Mouse (Mus musculus) testis, postnatal 10 days (tissue): ENCODE data around the gene Slc34a3.

Experiments used
- DNase-seq: peaks from one replicate; pipeline ENCODE4 v3.0.0; 2021; ENCODE audit warnings: low spot score

The Slc34a3 gene

DNA sequence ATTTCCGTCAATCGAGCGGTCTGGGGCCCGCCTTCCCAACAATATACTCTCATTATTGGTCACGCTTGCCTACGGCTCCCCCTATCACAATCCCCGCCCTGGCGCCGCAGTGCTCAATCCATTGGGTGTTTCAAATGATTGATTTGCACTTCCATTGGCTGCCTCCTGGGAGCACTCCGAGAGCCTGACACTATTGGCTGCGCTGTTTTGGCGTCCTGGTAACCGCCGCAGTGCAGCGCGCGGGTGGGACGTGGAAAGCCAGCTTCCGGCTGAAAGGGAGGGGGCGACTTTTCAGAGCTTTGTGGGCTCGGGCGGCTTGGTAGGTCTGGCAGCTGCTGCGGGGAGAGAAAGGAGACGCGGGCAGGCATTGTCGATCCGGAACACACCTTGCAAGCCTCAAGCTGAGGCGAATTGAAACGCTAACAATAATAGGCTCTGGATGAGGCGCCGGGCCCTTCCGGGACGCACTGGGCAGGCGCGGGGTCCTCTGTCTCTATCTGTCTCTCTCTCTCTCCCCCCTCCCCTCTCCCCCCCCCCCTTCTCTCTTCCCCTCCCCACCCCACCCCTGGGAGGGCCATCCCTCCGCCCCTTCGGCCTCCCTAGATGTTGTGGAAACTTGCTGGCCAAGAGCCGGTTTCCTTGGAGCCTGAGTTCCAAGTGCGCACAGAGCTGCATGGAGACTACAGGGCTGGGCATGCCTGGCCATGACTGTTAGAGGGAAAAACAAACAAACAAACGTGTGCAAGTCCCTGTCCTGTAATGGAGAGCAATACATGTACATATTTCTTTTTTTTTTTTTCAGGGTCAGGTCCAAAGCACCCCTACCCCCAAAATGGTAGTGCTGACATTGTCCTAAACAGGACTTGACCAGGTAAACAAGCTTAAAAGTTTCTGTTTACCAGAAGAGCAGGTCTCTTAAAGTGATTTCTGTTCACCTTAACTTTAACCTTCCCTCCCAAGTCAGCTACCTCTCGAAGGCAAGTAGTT lies 9.1 kb downstream of the Slc34a3 start:
- DNase-seq: peak; percentile 94

DNA sequence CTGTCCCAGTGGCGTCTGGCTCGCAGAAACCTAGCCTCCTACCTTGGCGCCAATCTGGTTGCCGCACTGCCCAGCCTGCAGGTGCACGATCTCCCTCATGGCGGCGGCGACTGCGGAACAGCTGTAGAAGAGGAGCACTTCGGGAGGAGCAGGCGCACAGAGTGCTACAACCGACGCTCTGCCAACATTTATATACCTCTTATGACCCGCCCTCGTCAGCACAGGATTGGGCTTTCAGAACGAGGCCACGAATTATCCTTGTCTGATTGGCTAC lies 9.7 kb downstream of the Slc34a3 start, which contains the start of gene Tubb4b:
TSS of gene Tubb4b (minus strand) at position 211 of the 274 bp plus-strand sequence.
- DNase-seq: no peak

DNA sequence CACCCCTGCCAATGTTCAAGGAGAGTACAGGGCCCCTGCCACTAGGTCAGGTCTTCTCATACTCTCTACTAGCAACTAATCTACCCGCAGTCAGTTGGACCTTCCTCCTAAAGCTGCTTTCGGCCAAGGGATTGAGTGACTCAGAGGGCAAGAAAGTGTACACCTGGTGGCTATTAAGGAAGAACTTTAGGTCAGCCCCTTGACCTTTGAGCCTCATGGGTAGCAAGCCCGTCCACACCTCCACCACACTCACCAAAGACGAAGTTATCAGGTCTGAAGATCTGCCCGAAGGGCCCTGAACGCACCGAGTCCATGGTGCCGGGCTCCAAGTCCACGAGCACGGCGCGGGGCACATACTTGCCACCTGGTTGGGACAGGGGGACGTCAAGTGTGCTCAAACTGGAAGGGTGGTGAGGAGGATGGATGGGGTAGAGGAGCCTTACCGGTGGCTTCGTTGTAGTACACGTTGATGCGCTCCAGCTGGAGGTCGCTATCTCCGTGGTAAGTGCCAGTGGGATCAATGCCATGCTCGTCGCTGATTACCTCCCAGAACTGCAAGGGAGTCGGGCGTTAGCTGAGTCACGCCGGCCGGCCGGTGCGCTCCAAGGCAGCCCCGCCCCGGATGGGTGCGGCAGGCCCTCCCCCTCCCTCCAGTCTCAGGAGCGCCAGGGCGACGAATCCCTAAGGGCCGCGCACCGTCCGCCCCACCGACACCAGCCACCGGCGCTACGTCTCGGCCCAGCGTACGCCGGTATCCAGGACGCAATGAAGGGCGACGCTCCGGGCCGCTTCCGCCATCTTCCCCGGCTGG lies 10.3 kb downstream of the Slc34a3 start:
- DNase-seq: peak; percentile 82

DNA sequence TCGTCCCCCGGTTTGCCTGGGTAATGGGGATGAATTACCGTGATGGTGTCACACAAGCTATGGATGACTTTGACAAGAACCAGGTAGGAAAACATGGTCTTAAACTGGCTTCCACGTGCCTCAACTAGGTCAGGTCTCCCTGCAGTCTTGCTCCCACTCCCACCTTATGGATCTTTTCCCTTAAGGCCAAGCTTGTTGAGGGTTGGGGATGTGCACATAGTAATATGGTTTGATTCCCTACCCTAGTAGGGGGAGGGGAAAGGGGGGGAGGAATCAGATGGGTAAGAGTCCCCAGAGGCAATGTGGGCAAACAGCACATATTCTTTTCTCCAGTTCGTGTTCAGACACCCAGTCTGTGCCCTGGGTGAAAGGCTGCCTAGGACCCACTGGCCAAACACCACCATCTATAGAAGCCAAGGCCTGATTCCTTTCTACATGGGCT lies 12.8 kb downstream of the Slc34a3 start:
- no peak for DNase-seq

DNA sequence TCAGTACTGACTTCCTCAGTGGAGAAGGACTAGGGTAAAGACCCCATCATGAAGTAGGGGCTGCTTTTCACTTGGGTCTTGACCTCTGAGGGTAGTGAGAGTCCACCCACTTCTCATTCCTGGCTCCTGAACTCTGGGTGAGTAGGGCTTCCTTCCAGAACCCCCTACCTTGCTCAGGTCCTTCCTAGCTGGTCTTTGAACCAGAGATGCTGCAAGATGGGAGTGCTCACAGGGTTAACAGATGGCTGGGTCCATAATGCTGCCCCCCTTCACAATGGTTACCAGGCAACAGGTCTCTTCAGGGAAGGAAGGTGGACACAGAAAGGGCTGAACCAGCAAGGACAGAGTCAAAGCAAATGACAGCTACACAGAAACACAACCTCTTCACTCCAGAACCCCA lies 15.7 kb downstream of the Slc34a3 start, which contains the start of gene Fam166a:
TSS of gene Fam166a (plus strand) at position 301 of the 400 bp plus-strand sequence.
- DNase-seq: no peak

DNA sequence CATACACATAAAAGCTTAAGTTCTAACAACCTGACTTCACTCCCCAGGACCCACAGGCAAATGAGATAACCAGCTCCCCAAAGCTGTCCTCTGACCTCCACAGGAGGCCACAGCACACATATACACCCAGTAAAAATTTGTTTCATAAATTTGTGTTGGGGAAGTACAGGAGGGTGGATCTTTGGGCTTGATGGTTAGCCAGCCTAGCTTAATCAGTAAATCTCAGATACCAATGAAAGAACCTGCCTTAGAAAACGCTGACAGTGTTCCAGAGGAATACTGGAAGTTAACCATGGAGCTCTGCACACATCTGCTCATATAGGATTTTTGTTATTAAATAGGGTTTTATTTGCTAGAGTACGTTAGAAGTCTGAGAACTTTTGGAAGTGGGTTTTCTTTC lies 16.5 kb downstream of the Slc34a3 start:
- no peak for DNase-seq

DNA sequence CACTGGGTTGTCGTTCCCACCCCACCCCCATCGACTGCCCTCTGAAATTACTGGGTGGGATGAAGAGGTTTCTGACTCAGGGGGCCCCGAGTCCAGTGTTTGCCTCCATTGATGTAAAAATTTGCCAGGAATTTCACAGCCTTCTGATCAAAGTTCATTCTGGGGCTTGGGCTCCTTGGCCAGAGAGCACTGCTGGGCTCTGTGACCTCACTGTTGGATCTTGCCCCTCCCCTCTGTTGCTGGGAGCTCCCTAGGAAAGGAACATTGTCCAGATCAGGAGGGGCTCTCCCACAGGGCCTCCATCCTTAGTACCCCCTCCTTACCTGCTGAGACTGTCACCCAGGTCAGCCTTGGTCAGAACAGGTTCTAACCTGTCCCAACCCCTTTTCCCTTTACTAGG lies 19.7 kb downstream of the Slc34a3 start, which contains the start of gene Stpg3:
TSS of gene Stpg3 (minus strand) at position 194 of the 400 bp plus-strand sequence.
- DNase-seq: no peak

DNA sequence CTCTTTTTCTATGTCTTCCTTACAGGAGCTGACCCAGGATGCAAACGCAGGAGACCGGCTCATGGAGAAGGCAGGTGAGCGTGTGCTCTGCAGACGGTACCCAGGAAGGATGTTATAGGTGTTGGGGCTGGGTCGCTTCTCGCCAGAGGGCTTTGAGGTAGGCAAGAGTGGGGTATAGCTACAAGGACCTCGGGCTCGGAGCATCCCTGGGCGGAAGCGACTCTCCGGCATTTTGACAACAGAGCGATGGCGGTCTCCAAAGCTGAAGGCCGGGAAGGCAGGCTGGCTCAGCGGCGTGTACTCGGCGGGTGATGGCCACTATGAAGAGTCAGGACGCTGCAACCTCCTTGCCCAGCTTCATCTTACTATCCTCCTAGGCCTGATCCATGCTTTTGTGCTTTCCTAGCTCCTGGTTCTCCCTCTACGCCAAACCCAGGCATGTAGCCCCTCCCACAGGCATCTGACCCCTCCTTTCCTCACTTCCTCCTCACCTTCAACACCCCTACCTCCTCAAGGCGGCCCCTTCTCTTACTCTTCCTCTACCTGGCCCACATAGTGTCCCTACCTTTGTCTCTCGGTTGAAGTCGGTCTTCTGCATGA lies 20.8 kb downstream of the Slc34a3 start:
- no peak for DNase-seq

DNA sequence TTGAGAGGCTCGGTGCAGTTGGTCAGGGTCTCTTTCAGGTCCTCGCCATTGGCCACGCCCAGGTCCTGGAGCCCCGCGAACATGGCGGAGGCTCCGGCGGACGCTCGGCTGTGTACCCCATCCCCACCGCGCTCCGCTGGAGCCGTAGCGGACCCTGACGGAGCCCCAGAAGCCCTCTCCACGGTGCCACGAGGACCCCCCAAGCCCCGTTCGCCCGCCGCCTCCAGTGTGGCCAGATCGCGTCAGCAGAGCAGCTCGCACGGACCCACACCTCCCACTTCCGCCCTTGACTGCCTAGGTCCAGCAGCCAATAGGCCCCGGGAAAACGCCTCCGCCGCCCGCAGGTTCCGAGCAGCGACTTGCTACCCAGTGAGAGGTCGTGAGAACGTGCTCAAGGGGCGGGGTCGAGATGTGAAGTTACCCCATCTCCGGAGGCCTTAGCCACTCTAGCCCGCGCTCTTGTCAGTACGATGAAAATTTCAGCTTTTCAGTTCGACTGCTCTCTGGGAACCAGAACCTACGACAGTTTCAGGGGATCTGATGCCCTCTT lies 23.0 kb downstream of the Slc34a3 start, which contains the start of gene Nelfb:
TSS of gene Nelfb (minus strand) at position 369 of the 550 bp plus-strand sequence.
- peak; percentile 93 for DNase-seq

DNA sequence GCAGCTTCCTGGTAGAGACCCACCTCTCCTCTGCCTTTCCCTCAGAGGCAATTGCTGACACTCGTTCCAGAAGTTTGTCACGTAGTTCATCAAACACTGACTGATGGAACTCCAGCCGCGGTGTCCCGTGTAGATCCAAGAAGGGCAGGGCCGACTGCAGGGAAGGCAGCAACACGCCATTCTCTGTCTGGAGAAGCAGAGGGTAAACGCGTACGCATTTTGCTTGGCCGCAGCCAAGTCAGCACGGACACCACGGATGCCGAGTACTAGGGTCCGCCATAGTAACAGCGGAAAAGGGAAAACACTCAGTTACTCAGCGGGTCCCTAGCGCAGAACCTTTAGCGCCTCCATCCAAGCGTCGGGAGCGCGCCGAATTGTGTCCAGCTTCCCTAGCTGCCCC lies 23.5 kb downstream of the Slc34a3 start:
- DNase-seq: no peak

DNA sequence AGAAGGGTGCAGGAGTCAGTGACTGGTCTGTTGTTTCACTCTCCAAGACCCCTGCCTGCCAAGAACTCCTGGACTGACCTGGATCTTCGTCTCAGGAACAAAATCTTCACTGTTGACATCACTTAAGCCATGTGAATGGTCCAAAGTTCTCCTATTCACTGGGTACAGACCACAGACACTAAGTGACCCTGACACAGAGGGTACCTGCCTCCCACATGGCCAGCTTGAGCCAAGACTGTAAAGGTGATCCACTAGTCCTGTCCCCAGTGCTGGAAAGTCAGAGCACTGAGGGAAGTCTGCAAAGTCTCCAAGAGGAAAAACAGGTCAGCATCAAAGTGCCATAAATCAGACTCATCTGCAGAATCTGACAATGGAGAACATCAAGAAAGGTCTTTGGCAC lies 26.6 kb downstream of the Slc34a3 start:
- no peak for DNase-seq

DNA sequence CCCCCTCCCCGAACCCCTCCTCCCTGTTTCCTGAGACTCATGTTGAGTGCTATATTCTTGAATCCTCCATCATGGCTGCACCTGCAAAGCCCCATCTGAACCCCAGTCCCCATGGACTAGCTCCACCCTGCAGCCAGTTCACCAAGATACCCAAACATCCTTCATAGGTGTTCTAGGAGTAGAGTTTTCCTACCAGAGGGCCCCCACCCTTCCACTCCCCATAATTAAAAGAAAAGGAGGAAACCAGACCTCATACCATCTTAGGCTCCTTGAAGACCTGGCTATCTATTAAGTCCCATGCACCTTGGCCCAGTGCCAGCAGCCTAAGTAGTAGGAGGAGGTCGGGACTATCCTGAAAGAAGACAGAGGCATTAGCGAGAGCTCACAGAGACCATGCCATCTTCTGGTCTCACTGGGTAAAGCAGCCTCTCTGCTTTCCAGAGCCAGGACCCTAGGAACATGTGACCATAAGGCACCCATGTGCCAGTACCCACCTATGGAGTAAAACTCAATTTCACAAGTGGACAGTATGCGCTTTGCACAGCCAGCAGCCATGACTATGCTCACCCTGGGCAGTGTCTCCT lies 30.4 kb downstream of the Slc34a3 start:
- peak; percentile 65 for DNase-seq

DNA sequence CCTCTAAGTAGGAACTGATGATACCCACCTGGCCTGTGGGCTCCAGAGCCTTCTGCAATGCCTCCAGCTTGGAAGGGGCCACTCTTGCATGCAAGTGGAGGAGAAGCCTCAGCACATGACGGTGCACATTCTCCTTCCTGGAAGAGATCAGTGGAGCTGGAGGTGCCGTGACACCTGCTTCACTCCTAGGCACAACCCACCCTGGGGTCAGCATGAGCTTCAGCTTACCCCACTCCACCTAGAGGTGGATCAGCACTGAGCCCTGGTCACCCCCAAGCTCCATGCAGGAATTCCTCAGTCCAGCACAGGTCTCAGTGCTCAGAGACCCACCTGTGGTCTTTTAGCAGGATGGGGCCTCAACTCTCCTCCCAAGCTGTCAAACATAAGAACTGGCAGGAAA lies 33.5 kb downstream of the Slc34a3 start:
- DNase-seq: no peak

DNA sequence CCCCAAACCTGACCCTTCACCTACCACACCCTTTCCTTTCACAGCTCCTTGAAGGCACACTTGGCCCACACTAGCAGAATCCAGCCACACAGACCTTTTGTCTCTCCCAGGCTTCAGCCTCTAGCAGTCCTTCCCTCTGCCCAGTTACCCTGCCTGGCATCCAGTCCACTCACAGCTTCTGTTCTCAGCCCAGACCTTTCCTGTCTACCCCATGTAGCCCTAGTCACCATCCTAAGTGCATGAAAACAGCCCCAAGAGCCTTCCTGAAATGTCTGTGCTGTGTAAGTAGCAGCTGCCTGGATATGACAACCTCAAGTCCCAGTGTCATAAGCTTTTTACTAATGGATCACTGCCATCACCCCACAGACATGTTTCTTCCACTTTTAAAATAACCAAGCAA lies 36.2 kb downstream of the Slc34a3 start:
- no peak for DNase-seq

DNA sequence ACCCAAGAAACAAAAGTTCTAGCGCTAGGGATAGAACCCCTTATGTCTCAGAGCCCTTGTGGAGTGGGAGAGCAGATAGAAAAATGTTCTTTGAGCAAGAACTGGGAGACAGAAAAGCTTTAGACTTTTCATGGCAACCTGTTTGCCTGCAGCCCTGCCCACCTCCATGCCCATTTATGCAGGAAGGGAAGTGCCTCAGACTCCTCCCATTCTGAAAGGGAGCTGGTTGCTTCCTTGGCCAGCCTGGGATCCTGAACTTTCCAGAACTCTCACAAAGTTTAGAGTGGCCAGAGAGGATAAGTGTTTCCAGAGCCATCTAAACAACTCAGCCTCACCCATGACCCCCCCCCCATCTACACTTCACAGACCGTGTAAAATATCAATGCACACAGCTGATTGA lies 37.0 kb downstream of the Slc34a3 start:
- no peak for DNase-seq

DNA sequence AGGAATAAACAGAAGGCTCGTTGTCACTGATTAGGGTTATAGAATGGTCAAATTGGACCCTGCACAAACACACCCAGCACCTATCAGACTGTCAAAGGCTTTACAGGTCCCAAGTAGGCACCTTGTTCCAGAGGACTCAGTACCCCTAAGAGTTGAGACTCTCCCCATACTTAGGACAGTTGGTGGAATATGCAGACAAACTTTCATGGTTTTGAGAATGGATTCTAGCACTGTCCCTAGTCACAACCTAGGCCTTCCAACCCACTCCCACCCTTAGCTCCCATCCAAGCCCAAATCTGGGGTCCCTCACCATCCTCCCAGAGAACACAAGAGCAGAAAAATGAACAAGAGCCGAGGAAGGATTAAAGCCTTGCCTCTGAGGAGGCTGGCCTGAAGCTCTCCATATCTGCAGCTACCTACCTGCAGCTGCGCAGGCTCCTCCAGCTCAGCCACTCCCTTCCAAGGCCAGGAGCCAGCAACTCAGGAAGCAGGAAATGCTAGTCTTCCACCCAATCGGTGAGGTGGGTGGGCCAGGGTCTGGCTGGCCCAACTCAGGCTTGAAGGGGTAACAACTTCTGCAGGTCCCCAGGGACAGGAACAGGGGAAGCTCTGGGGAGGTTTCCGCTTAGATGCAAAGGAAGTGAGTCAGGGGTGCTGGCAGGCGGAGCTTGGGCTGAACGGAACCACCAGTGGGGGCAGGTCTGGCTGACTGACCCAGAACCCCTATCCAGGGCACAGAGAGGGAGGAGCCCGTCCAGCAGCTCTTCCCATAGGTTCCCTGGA lies 37.8 kb downstream of the Slc34a3 start, which contains the start of gene Tor4a:
TSS of gene Tor4a (minus strand) at position 715 of the 783 bp plus-strand sequence.
- DNase-seq: peak; percentile 70

DNA sequence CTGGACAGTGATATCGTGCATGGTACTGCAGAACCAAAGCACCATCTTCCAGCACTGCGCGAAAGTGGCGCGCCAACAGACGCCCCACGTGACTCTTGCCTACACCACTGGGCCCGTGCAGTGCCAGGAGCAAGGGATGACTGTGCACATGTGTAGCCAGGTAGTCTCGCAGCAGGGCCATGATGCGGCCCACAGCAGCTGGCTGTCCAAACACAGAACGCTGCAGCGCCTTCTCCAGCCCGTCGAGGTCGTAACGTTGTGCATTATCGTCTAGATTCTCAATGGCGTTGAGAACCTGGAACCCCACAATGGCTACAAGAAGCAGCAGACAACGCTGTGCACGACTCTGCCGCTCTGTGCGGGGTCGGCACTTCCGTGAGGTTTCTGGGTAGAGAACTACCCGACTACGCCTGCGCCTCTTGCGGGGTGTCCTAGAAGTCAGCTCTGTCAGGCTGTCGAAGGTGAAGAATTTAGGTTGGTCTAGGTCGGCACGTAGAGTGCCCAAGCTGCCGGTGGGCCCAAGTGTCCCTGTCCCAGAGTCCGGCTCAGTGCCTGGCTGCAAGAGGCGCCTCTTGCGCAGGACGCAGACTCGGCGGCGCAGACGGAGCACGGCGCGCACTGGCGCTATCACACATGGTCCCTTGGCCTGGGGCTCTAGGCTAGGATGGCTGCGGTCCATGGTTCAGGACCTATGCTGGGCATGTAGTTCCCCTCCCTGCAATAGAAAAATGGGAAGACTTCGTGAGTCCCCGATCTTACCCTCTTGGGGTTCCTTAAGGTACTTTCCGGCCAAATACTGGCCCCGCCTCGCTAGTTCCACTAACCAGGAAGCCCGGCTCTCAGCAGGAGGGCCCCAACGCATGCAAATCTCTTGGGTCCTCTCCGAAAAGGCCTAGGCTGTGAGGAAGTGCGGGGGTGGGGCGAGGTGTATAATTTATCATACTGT lies 38.7 kb downstream of the Slc34a3 start:
- peak; percentile 65 for DNase-seq

DNA sequence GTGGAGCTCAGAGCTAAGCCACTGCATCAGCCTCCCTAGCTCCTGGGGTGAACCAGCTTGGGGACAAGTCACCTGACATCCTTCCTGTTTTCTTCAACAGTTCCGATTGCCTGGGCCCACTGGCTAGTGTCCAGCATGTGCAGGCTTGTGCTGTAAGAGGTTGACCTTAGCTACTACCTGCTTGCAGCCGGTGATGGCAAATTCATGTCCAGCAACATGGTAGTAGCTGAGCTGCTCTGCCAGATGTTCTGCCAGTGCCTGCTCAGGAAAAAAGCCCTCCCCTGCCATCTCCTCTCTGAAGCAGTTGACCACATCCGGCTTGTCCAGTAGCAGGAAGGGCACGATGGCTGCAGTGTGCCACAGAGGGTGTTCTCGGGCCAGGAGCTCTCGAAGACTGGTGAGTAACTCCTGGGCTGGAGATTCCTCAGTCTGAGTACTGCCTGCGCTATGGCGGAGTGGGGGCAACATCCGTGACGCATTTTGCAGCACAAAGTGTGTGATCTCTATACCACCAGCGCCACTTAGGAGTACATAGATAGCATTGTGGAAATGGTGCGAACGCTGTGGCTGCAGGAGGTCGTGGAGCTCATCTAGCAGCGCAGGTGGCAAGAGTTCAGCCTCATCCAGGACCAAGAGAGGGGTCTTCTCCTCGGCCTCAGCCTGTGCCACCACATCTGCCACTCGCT lies 39.5 kb downstream of the Slc34a3 start:
- DNase-seq: no peak

DNA sequence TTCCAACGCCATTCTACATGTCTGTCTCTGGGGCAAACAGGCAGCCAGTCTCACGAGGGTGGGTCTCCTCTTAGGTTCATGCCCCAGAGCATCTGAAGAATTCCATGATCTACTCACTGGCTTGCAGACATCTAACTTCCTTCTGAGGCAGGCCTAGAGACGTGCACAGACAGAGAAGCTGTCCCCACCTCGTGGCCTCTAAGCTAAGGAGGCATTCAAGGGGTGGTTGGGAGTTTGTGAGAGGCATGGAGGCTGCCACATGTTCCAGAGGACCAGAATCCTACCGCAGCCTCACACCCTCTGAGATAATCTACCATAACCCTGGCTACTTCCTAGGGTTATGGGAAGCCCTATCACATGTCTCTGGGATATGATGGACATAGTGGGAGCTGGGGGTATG lies 40.2 kb downstream of the Slc34a3 start:
- no peak for DNase-seq
